Mouse (Mus musculus): ENCODE measurements around the gene Rcc1. TPM values are rescaled to one million over a fixed set of nuclear protein-coding genes. Genes with fewer than 3 reads are reported as not detected.
"Not testable (repeated sequence)": the region's sequence is repeated elsewhere in the genome, so short reads cannot be mapped to it uniquely, and the experiment has no call there.

Gene Rcc1
- polyA plus RNA-seq, 1 experiment from 2014 or later: 66.2 TPM

- H3K9ac ChIP-seq: peak overlapping the region; percentile 83
- H3K27ac ChIP-seq: peak overlapping the region; percentile 92
- H3K4me2 ChIP-seq: peak overlapping the region; percentile 72
- H3K9me3 ChIP-seq: no peaks in the 10 kb centered on the region
- WGBS: under 1% methylated on average over 15 of the region's 15 CpGs
- peaks cover 41% of the 10 kb centered on the region for H3K36me3 ChIP-seq
- peaks cover 8% of the 10 kb centered on the region for H3K4me1 ChIP-seq
- ATAC-seq (ENCODE audit: insufficient number of reproducible peaks, low FRiP score, low TSS enrichment, low read depth): no peak
- H3K27me3 ChIP-seq: no peaks in the 10 kb centered on the region
- H3K4me3 ChIP-seq: peak overlapping the region; percentile 73
Observed at GRCm38 (mm10) chr4:132309140-132309848, 44.1 kb downstream of the Rcc1 start.

- Histone ChIP-seq H3K27ac (peak overlapping the region; percentile 92), H3K9me3 (no peaks in the 10 kb centered on the region), H3K4me2 (peak overlapping the region; percentile 72), H3K4me1 (peaks cover 8% of the 10 kb centered on the region), H3K9ac (peak overlapping the region; percentile 83), H3K36me3 (peaks cover 34% of the 10 kb centered on the region), H3K4me3 (peak overlapping the region; percentile 73), H3K27me3 (no peaks in the 10 kb centered on the region)
- WGBS: under 1% methylated on average over 41 of the region's 41 CpGs
- ATAC-seq (ENCODE audit: insufficient number of reproducible peaks, low FRiP score, low TSS enrichment, low read depth): peak; percentile 86
Observed at GRCm38 (mm10) chr4:132308437-132309139, 44.8 kb downstream of the Rcc1 start.

- ATAC-seq (ENCODE audit: insufficient number of reproducible peaks, low FRiP score, low TSS enrichment, low read depth): no peak
- Histone ChIP-seq H3K4me1 (peaks cover 19% of the 10 kb centered on the region), H3K4me3 (no peak overlapping the region), H3K4me2 (no peak overlapping the region), H3K27me3 (no peaks in the 10 kb centered on the region), H3K9me3 (no peaks in the 10 kb centered on the region), H3K9ac (no peak overlapping the region), H3K27ac (no peak overlapping the region), H3K36me3 (peaks cover 12% of the 10 kb centered on the region)
- WGBS: 72% methylated on average over 6 of the region's 6 CpGs
Observed at GRCm38 (mm10) chr4:132306004-132306403, 47.4 kb downstream of the Rcc1 start.

GRCm38 (mm10) chr4:132305276-132305675 is 48.1 kb downstream of the Rcc1 start:
- peaks cover 19% of the 10 kb centered on the region for H3K4me1 ChIP-seq
- H3K27me3 ChIP-seq: no peaks in the 10 kb centered on the region
- no peak overlapping the region for H3K27ac ChIP-seq
- no peaks in the 10 kb centered on the region for H3K9me3 ChIP-seq
- H3K4me3 ChIP-seq: no peak overlapping the region
- H3K36me3 ChIP-seq: peaks cover 5% of the 10 kb centered on the region
- ATAC-seq (ENCODE audit: insufficient number of reproducible peaks, low FRiP score, low TSS enrichment, low read depth): no peak
- no peak overlapping the region for H3K9ac ChIP-seq
- no peak overlapping the region for H3K4me2 ChIP-seq
- 84% methylated on average over 8 of the region's 8 CpGs for WGBS

- not testable (repeated sequence) for H3K9me3 ChIP-seq; H3K36me3 ChIP-seq; H3K27me3 ChIP-seq; ATAC-seq (ENCODE audit: insufficient number of reproducible peaks, low FRiP score, low TSS enrichment, low read depth)
- Histone ChIP-seq H3K4me1 (peaks cover 11% of the 10 kb centered on the region), H3K4me3 (peak overlapping the region; percentile 51), H3K27ac (peak overlapping the region; percentile 74; the same call in 1 of the 2 replicates), H3K9ac (peak overlapping the region; percentile 44; the same call in 1 of the 2 replicates), H3K4me2 (peak overlapping the region; percentile 79)
- 42% methylated on average over 6 of the region's 6 CpGs for WGBS
Observed at GRCm38 (mm10) chr4:132303484-132303883, 49.9 kb downstream of the Rcc1 start.

GRCm38 (mm10) chr4:132302939-132303479 is 50.4 kb downstream of the Rcc1 start, which contains the start of gene Rab42:
Gene Rab42 (minus strand): TSS chr4:132303385.
- Histone ChIP-seq H3K4me1 (peaks cover 11% of the 10 kb centered on the region), H3K27me3 (no peaks in the 10 kb centered on the region), H3K4me2 (peak within 1 kb of the TSS; percentile 79), H3K4me3 (peak within 1 kb of the TSS; percentile 51), H3K36me3 (no peaks in the 10 kb centered on the region), H3K9ac (peak within 1 kb of the TSS; percentile 44), H3K9me3 (no peaks in the 10 kb centered on the region), H3K27ac (peak within 1 kb of the TSS; percentile 74)
- WGBS: 1% methylated on average over 31 of the region's 31 CpGs
- peak; percentile 71 for ATAC-seq (ENCODE audit: insufficient number of reproducible peaks, low FRiP score, low TSS enrichment, low read depth)

GRCm38 (mm10) chr4:132301965-132302938 is 51.2 kb downstream of the Rcc1 start:
- peak overlapping the region; percentile 79 for H3K4me2 ChIP-seq
- no peaks in the 10 kb centered on the region for H3K27me3 ChIP-seq
- H3K36me3 ChIP-seq: no peaks in the 10 kb centered on the region
- 0 out of 2 replicates have a peak, but pooled peaks have one; percentile 2 for ATAC-seq (ENCODE audit: insufficient number of reproducible peaks, low FRiP score, low TSS enrichment, low read depth)
- H3K9me3 ChIP-seq: no peaks in the 10 kb centered on the region
- H3K27ac ChIP-seq: peak overlapping the region; percentile 74
- H3K4me1 ChIP-seq: peaks cover 11% of the 10 kb centered on the region
- WGBS: 61% methylated on average over 16 of the region's 16 CpGs
- H3K4me3 ChIP-seq: peak overlapping the region; percentile 51
- peak overlapping the region; percentile 44 for H3K9ac ChIP-seq

GRCm38 (mm10) chr4:132301486-132301885 is 51.9 kb downstream of the Rcc1 start:
- H3K4me3 ChIP-seq: no peak overlapping the region
- H3K27me3 ChIP-seq: no peaks in the 10 kb centered on the region
- H3K9me3 ChIP-seq: no peaks in the 10 kb centered on the region
- no peak overlapping the region for H3K4me2 ChIP-seq
- H3K4me1 ChIP-seq: peaks cover 11% of the 10 kb centered on the region
- no peaks in the 10 kb centered on the region for H3K36me3 ChIP-seq
- ATAC-seq (ENCODE audit: insufficient number of reproducible peaks, low FRiP score, low TSS enrichment, low read depth): no peak
- peak overlapping the region; percentile 11; the same call in 1 of the 2 replicates for H3K27ac ChIP-seq
- H3K9ac ChIP-seq: no peak overlapping the region
- WGBS: 83% methylated on average over 6 of the region's 6 CpGs

GRCm38 (mm10) chr4:132299849-132300248 is 53.6 kb downstream of the Rcc1 start:
- H3K9ac ChIP-seq: no peak overlapping the region
- H3K4me1 ChIP-seq: peaks cover 11% of the 10 kb centered on the region
- WGBS: 94% methylated on average over 1 of the region's 1 CpGs
- H3K27me3 ChIP-seq: no peaks in the 10 kb centered on the region
- no peak overlapping the region for H3K4me3 ChIP-seq
- no peak overlapping the region for H3K27ac ChIP-seq
- ATAC-seq (ENCODE audit: insufficient number of reproducible peaks, low FRiP score, low TSS enrichment, low read depth): no peak
- no peaks in the 10 kb centered on the region for H3K36me3 ChIP-seq
- H3K9me3 ChIP-seq: no peaks in the 10 kb centered on the region
- H3K4me2 ChIP-seq: no peak overlapping the region

- Histone ChIP-seq H3K4me1 (no peaks in the 10 kb centered on the region), H3K27ac (no peak overlapping the region), H3K27me3 (no peaks in the 10 kb centered on the region), H3K4me3 (no peak overlapping the region), H3K9ac (no peak overlapping the region), H3K36me3 (peaks cover 25% of the 10 kb centered on the region), H3K9me3 (no peaks in the 10 kb centered on the region), H3K4me2 (no peak overlapping the region)
- 54% methylated on average over 8 of the region's 8 CpGs for WGBS
- ATAC-seq (ENCODE audit: insufficient number of reproducible peaks, low FRiP score, low TSS enrichment, low read depth): no peak
Observed at GRCm38 (mm10) chr4:132295696-132296390, 57.6 kb downstream of the Rcc1 start.

Data from limb, embryonic 15.5 days (tissue).